Mouse (Mus musculus): ENCODE data around the gene Palm2.

GRCm38 (mm10) chr4:57633052-57633451, 199.0 kb downstream of the Palm2 start:
- TF ChIP-seq CTCF (IDR thresholded peaks at IDR 0.05; ENCODE audit: low read depth) (no peak), EP300 (IDR thresholded peaks at IDR 0.05; ENCODE audit: low read depth) (no peak)

Measured in liver, postnatal 0 days (tissue).